Mouse (Mus musculus) heart, embryonic 14.5 days (tissue): ENCODE results near the gene Foxa1. TPM values are rescaled to one million over a fixed set of nuclear protein-coding genes. Genes with fewer than 3 reads are reported as not detected.

Source experiments
- ATAC-seq: fragments of 200-750 bp; cut with Nextera tagmentation; 2 replicates; pipeline ENCODE4 v1.8.0; 2017; ENCODE audit warnings: low read depth, moderate TSS enrichment; ENCODE audit not compliant: insufficient number of reproducible peaks, insufficient read depth, low FRiP score
- H3K27ac ChIP-seq, 2 experiments: fragments of 200-500 bp in 1 of 2; fragments of 300-500 bp in 1 of 2; sonication (generic) in 1 of 2; replicated peaks in 1 of 2; 2 replicates each; pipeline ENCODE4 v1.5.1; 2012 to 2014; ENCODE audit warnings: low read depth in 2 of 2, low read length in 2 of 2, control low read depth in 1 of 2, mild to moderate bottlenecking in 1 of 2, mixed read lengths in 1 of 2; ENCODE audit not compliant: control insufficient read depth in 1 of 2, insufficient read depth in 1 of 2
- H3K27me3 ChIP-seq: fragments of 300-500 bp; sonication (generic); 2 replicates; pipeline ENCODE4 v1.6.1; 2014; ENCODE audit warnings: mild to moderate bottlenecking, low read length, control low read depth; ENCODE audit not compliant: control insufficient read depth, insufficient read depth
- H3K36me3 ChIP-seq: fragments of 300-500 bp; sonication (generic); 2 replicates; pipeline ENCODE4 v1.6.1; 2014; ENCODE audit warnings: mild to moderate bottlenecking, control low read depth, low read length, mixed read lengths; ENCODE audit not compliant: control insufficient read depth, insufficient read depth
- H3K4me1 ChIP-seq, 2 experiments: fragments of 200-500 bp in 1 of 2; fragments of 300-500 bp in 1 of 2; sonication (generic) in 1 of 2; 2 replicates each; pipeline ENCODE4 v1.6.1; 2012 to 2014; ENCODE audit warnings: low read length in 2 of 2, control low read depth in 1 of 2, mixed read lengths in 1 of 2; ENCODE audit not compliant: control insufficient read depth in 2 of 2, insufficient read depth in 2 of 2
- H3K4me2 ChIP-seq: fragments of 300-500 bp; sonication (generic); 2 replicates; pipeline ENCODE4 v1.6.1; 2014; ENCODE audit warnings: mild to moderate bottlenecking, low read length
- H3K4me3 ChIP-seq, 2 experiments: fragments of 200-500 bp in 1 of 2; fragments of 300-500 bp in 1 of 2; sonication (generic) in 1 of 2; 2 replicates each; pipeline ENCODE4 v1.5.1; 2012 to 2014; ENCODE audit warnings: low read length in 2 of 2, mild to moderate bottlenecking in 2 of 2, control low read depth in 1 of 2, low read depth in 1 of 2, moderate library complexity in 1 of 2; ENCODE audit not compliant: control insufficient read depth in 1 of 2, insufficient read depth in 1 of 2
- H3K9ac ChIP-seq: fragments of 300-500 bp; sonication (generic); 2 replicates; pipeline ENCODE4 v1.6.1; 2014; ENCODE audit warnings: mild to moderate bottlenecking, low read length
- H3K9me3 ChIP-seq: fragments of 300-500 bp; sonication (generic); 2 replicates; pipeline ENCODE4 v1.6.1; 2016; ENCODE audit warnings: low read length, control low read depth; ENCODE audit not compliant: control insufficient read depth
- WGBS: fragments of 180-500 bp; shearing (Covaris S2); extraction: QIAGEN DNeasy Blood & Tissue Kit; methylation state at CpG from one replicate; pipeline ENCODE4 v1.1.7; 2014; 5-methylcytosine and 5-hydroxymethylcytosine counted together
- polyA plus RNA-seq: library from polyadenylated mRNA; unstranded; fragments of >200 nt; fragmentation: Nextera tagmentation; extraction: Ambion mirVana; gene quantifications from 2 replicates; pipeline ENCODE4 v1.2.1, GENCODE M21; 2014

Foxa1 gene
- polyA plus RNA-seq, 1 experiment from 2014 or later, result 0.42 TPM

DNA sequence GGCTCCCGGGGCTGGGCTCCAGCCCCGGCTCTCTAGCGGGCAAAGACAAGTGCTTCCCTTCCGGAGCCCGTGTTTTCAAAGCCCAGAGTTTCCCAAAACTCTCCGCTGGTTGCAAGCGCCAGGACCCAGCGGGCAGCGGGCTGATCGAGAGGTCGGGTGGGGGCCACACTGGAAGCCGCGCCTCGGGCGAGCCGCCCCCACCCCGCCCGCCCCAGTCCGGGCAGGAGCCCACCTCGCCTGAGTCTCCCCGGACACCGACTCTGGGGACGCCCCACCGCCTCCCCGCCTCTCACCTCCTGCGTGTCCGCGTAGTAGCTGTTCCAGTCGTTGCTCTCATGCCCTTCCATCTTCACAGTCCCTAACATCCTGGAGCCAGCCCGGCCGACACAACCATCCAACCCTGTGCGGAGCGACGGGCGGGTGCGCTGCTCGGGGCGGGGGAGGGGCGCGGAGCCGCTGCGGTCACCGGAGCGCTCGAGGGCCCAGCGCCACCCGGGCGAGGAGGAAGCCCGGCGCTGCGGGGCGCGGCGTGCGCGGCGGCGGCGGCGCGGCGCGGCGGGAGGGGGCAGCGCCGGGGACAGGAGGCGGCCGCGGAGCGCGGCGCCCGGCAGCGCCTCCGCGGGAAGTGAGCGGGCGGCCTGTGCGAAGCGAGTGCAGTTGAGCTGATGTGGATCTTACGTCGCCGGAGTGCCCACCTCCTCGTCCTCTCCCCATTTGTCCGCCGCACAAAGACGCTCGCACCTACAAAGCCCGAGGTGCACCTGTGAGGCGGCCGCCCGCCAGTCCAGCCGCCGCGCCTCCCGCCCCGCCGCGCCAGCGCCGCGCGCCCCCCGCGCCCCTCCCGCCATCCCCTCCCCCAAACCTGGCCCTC is 1.1 kb downstream of the Foxa1 start:
- H3K4me1 ChIP-seq, result peaks cover 3 to 28% of the 10 kb centered on the region in 2 experiments; a peak in 3 of 4 replicates
- peak overlapping the region; percentile 96 for H3K4me2 ChIP-seq
- H3K9ac ChIP-seq, result peak overlapping the region; percentile 36; the same call in 1 of the 2 replicates
- H3K9me3 ChIP-seq, result no peaks in the 10 kb centered on the region
- H3K27ac ChIP-seq, result no peak overlapping the region
- peaks cover 96% of the 10 kb centered on the region for H3K27me3 ChIP-seq
- WGBS, result under 1% methylated on average over 93 of the region's 106 CpGs
- no peaks in the 10 kb centered on the region for H3K36me3 ChIP-seq
- H3K4me3 ChIP-seq, result peak overlapping the region; percentile 44 to 52
- ATAC-seq, result 0 out of 2 replicates have a peak, but pooled peaks have one; percentile 49

DNA sequence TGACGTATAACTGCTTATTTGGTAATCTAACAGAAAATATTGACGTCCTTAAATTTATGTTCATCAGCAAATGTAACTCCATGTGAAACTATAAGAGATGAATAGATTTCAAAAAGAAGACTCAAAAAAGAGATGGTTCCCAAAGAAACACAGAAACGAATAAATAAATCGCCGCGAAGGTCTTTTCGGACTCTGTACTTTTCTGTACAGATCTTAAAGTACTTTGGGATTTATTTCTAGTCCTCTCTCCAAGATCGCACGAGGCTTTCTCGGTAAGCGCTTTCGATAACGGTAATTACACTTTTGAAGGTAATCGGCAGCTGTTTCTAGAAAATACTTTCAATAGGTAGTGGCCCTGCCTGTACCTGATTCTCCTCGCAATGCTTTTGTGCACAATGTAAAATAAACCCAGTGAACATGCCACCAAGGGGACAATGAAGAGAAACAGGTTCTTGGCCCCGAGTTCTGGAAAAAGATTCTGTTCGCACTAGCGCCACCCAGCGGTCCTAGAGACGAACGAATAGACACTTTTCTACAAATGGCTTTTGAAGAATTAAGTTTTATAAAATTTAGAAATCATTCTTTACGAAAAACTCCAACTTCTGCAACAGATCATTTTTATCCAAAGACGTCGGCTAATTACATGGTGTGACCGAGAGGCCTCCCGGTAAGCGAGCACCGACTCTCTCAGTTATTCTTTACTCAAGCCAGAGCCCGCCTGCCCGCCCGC is 1.9 kb downstream of the Foxa1 start:
- H3K27me3 ChIP-seq, result peaks cover 92% of the 10 kb centered on the region
- ATAC-seq, result no peak
- peak overlapping the region; percentile 44 to 52 for H3K4me3 ChIP-seq
- peak overlapping the region; percentile 96 for H3K4me2 ChIP-seq
- no peak overlapping the region for H3K27ac ChIP-seq
- no peaks in the 10 kb centered on the region for H3K36me3 ChIP-seq
- 3% methylated on average over 31 of the region's 31 CpGs for WGBS
- H3K9ac ChIP-seq, result peak overlapping the region; percentile 36; the same call in 1 of the 2 replicates
- peaks cover 3 to 28% of the 10 kb centered on the region in 2 experiments; a peak in 3 of 4 replicates for H3K4me1 ChIP-seq
- no peaks in the 10 kb centered on the region for H3K9me3 ChIP-seq

DNA sequence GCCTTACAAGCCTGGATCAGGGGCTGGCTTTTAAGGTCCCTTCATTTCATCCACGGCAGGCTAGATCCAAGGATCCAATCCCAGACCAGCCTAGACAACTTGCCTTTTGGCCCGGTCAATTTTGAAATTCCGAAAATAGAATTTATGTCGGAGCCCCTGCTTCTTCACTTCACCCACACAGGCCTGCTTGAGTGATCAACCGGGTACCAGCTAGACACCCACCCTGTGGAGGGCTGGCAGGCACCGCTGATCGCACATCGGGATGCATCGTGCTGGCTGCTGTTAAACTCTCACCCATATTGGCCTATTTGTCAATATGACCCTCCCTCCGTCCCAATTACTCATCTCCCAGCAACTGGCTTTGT is 3.1 kb downstream of the Foxa1 start:
- no peak for ATAC-seq
- Histone ChIP-seq H3K27ac (no peak overlapping the region), H3K27me3 (peaks cover 88% of the 10 kb centered on the region), H3K4me1 (peaks cover 3 to 31% of the 10 kb centered on the region in 2 experiments; a peak in 3 of 4 replicates), H3K4me3 (no peak overlapping the region), H3K9ac (no peak overlapping the region), H3K36me3 (no peaks in the 10 kb centered on the region), H3K4me2 (no peak overlapping the region), H3K9me3 (no peaks in the 10 kb centered on the region)
- WGBS, result 3% methylated on average over 10 of the region's 10 CpGs

DNA sequence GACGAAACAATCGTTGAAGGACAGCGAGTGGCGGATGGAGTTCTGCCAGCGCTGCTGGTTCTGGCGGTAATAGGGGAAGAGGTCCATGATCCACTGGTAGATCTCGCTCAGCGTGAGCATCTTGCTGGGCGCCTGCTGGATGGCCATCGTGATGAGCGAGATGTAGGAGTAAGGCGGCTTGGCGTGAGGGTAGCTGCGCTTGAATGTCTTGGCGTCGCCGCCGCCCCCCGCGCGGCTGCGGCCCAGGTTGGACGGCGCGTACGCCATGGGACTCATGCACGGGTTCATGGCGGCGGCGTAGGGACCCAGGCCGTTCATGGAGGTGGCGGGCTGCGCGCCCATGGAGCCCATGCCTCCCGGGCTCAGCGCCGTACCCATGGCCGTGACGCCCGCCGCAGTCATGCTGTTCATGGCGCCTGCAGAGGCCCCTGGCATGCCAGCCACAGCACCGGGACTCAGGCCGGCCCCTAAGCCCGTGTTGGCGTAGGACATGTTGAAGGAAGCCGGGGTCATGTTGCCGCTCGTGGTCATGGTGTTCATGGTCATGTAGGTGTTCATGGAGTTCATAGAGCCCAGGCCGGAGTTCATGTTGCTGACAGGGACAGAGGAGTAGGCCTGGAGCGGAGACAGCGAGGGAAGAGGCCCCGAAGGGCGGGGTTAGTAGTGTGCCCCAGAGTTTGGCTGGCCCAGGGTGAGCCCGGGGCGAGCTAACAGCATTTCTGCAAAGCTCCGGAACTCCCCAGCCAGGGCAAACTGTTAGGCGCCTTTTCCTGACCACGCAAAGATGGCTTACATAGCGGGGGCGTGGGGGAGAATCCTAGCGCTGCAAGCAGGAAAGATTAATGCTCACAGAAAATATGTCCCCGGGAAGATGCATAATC is 3.7 kb downstream of the Foxa1 start:
- no peak overlapping the region for H3K9ac ChIP-seq

DNA sequence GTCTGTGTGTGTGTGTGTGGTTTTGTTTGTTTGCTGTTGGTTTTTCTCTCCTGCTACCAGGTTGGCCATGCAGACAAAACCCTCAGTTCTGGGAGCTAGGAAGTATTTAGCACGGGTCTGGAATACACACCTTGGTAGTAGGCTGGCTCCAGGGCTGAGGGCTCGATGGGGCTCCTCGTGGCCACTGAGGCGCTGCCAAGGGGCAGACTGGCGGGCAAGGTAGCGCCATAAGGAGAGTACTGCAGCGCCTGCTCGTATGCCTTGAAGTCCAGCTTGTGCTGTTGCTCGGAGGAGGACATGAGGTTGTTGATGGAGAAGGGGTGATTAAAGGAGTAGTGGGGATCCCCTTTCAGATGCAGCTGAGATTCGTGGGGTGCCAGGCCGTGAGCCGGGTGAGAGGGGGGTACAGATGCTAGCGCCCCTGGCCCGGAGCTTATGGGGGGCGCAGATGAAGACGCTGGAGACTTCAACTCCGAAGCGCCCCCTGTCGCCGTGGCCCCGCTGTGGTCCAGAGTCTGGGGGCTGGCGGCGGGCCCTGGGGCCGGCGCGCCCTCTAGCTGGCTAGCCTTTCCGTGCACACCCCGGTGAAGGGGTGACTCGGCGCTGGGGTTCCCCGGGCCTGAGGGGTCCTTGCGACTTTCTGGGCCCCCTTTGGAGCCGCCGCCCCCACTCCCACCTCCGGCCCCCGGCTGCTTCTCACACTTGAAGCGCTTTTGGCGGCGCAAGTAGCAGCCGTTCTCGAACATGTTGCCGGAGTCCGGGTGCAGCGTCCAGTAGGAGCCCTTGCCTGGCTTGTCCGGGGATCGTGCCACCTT is 4.6 kb downstream of the Foxa1 start:
- 3% methylated on average over 44 of the region's 46 CpGs for WGBS
- peak overlapping the region; percentile 39 for H3K4me2 ChIP-seq

More for the DNA sequence above, 3.7 kb downstream of the Foxa1 start:
- peaks cover 85% of the 10 kb centered on the region for H3K27me3 ChIP-seq
- 2% methylated on average over 63 of the region's 63 CpGs for WGBS
- no peak for ATAC-seq
- peaks cover 3 to 28% of the 10 kb centered on the region in 2 experiments; a peak in 3 of 4 replicates for H3K4me1 ChIP-seq
- H3K4me2 ChIP-seq, result peak overlapping the region; percentile 39
- H3K9me3 ChIP-seq, result no peaks in the 10 kb centered on the region
- no peaks in the 10 kb centered on the region for H3K36me3 ChIP-seq
- no peak overlapping the region for H3K27ac ChIP-seq
- peak overlapping the region in 1 of 2 experiments; percentile 19; a peak in 2 of 4 replicates for H3K4me3 ChIP-seq

DNA sequence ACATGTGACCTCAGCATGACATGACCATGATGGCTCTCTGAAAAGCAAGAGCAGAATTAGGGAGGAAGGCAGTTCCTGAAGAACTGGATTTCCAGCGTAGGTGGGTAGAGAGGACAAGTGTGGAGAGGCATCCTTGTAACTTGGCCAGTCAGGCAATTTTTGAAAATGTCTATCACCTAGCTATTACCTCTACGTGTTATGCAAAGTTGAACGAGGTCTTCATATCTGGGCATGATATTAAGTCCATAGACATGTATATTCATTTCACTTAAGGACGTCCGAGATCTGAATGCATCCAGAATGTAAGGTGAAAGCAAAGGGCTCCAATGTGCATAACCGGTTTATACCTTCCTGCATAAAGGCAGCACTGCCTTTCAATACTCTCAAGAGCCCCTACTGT is 5.6 kb downstream of the Foxa1 start:
- Histone ChIP-seq H3K27me3 (peaks cover 80% of the 10 kb centered on the region), H3K27ac (no peak overlapping the region), H3K4me3 (no peak overlapping the region), H3K9ac (no peak overlapping the region), H3K9me3 (no peaks in the 10 kb centered on the region), H3K4me2 (no peak overlapping the region), H3K4me1 (peaks cover 0 to 24% of the 10 kb centered on the region in 2 experiments; a peak in 3 of 4 replicates), H3K36me3 (no peaks in the 10 kb centered on the region)
- 13% methylated on average over 6 of the region's 6 CpGs for WGBS
- no peak for ATAC-seq

More for the DNA sequence above, 4.6 kb downstream of the Foxa1 start:
- Histone ChIP-seq H3K9me3 (no peaks in the 10 kb centered on the region), H3K36me3 (no peaks in the 10 kb centered on the region), H3K27me3 (peaks cover 80% of the 10 kb centered on the region), H3K27ac (no peak overlapping the region), H3K4me1 (peaks cover 3 to 28% of the 10 kb centered on the region in 2 experiments; a peak in 3 of 4 replicates), H3K9ac (no peak overlapping the region), H3K4me3 (peak overlapping the region in 1 of 2 experiments; percentile 19; a peak in 2 of 4 replicates)
- no peak for ATAC-seq
